Mouse (Mus musculus) neural tube, embryonic 14.5 days (tissue): ENCODE results near the gene Cnnm3. TPM values are rescaled to one million over a fixed set of nuclear protein-coding genes. Genes with fewer than 3 reads are reported as not detected.

Experiments
- ATAC-seq: fragments of 200-750 bp; cut with Nextera tagmentation; 2 replicates; pipeline ENCODE4 v1.8.0; 2017; ENCODE audit warnings: low read depth, mild to moderate bottlenecking, moderate TSS enrichment, moderate library complexity
- H3K27ac ChIP-seq: fragments of 300-500 bp; sonication (generic); 2 replicates; pipeline ENCODE4 v1.5.1; 2014; ENCODE audit warnings: low read depth, mild to moderate bottlenecking, control low read depth, low read length, moderate library complexity, mixed read lengths
- H3K27me3 ChIP-seq: fragments of 300-500 bp; sonication (generic); 2 replicates; pipeline ENCODE4 v1.6.1; 2014; ENCODE audit warnings: low read length; ENCODE audit not compliant: control insufficient read depth, insufficient read depth
- H3K36me3 ChIP-seq: fragments of 300-500 bp; sonication (generic); 2 replicates; pipeline ENCODE4 v1.6.1; 2014; ENCODE audit warnings: low read length, mixed read lengths; ENCODE audit not compliant: control insufficient read depth, insufficient read depth
- H3K4me1 ChIP-seq: fragments of 300-500 bp; sonication (generic); 2 replicates; pipeline ENCODE4 v1.6.1; 2014; ENCODE audit warnings: low read length; ENCODE audit not compliant: control insufficient read depth, insufficient read depth
- H3K4me2 ChIP-seq: fragments of 300-500 bp; sonication (generic); 2 replicates; pipeline ENCODE4 v1.6.1; 2014; ENCODE audit warnings: mild to moderate bottlenecking, low read depth, low read length, control low read depth
- H3K4me3 ChIP-seq: fragments of 300-500 bp; sonication (generic); 2 replicates; pipeline ENCODE4 v1.5.1; 2014; ENCODE audit warnings: low read depth, low read length, control low read depth, mixed read lengths
- H3K9ac ChIP-seq: fragments of 300-500 bp; sonication (generic); replicated peaks from 2 replicates; pipeline ENCODE4 v1.6.1; 2014; ENCODE audit warnings: low read depth, mild to moderate bottlenecking, control low read depth, low read length, mixed read lengths
- H3K9me3 ChIP-seq: fragments of 300-500 bp; sonication (generic); 2 replicates; pipeline ENCODE4 v1.6.1; 2016; ENCODE audit warnings: low read length; ENCODE audit not compliant: control insufficient read depth
- WGBS: fragments of 180-500 bp; shearing (Covaris S2); extraction: QIAGEN DNeasy Blood & Tissue Kit; methylation state at CpG from one replicate; pipeline ENCODE4 v1.1.7; 2014; 5-methylcytosine and 5-hydroxymethylcytosine counted together
- polyA plus RNA-seq: library from polyadenylated mRNA; unstranded; fragments of >200 nt; fragmentation: Nextera tagmentation; extraction: Ambion mirVana; gene quantifications from 2 replicates; pipeline ENCODE4 v1.2.1, GENCODE M21; 2014

Cnnm3 gene
- polyA plus RNA-seq, result 5.4 and 9.4 TPM in 2 replicates

- peak within 1 kb of the TSS; percentile 87 for H3K27ac ChIP-seq
- peak within 1 kb of the TSS; percentile 88 for H3K9ac ChIP-seq
- H3K36me3 ChIP-seq, result 0 out of 2 replicates have a peak, but pooled peaks cover 4% of the 10 kb centered on the region
- H3K27me3 ChIP-seq, result peaks cover 6% of the 10 kb centered on the region; the same call in 1 of the 2 replicates
- 2% methylated on average over 48 of the region's 51 CpGs for WGBS
- peaks cover 27% of the 10 kb centered on the region for H3K4me1 ChIP-seq
- no peaks in the 10 kb centered on the region for H3K9me3 ChIP-seq
- peak; percentile 98 for ATAC-seq
- peak within 1 kb of the TSS; percentile 70 for H3K4me3 ChIP-seq
- H3K4me2 ChIP-seq, result peak within 1 kb of the TSS; percentile 99
Measured at GRCm38 (mm10) chr1:36511289-36512021, at the start of gene Cnnm3. Cnnm3 (plus strand) TSS chr1:36511867.

- Histone ChIP-seq H3K9ac (no peak overlapping the region), H3K27me3 (no peaks in the 10 kb centered on the region), H3K9me3 (no peaks in the 10 kb centered on the region), H3K4me1 (peaks cover under 1% of the 10 kb centered on the region; the same call in 1 of the 2 replicates), H3K27ac (no peak overlapping the region), H3K4me2 (no peak overlapping the region), H3K36me3 (no peaks in the 10 kb centered on the region), H3K4me3 (no peak overlapping the region)
- no peak for ATAC-seq
- 83% methylated on average over 4 of the region's 4 CpGs for WGBS
Measured at GRCm38 (mm10) chr1:36465641-36466160, 46.0 kb upstream of the Cnnm3 start.

- Histone ChIP-seq H3K9ac (no peak overlapping the region), H3K4me1 (peaks cover 5% of the 10 kb centered on the region), H3K27me3 (no peaks in the 10 kb centered on the region), H3K36me3 (no peaks in the 10 kb centered on the region), H3K27ac (no peak overlapping the region), H3K4me2 (no peak overlapping the region), H3K9me3 (no peaks in the 10 kb centered on the region), H3K4me3 (no peak overlapping the region)
- ATAC-seq, result no peak
- WGBS, result 56% methylated on average over 5 of the region's 5 CpGs
Measured at GRCm38 (mm10) chr1:36467446-36467845, 44.2 kb upstream of the Cnnm3 start.

GRCm38 (mm10) chr1:36469811-36470444 lies 41.7 kb upstream of the Cnnm3 start:
- no peak overlapping the region for H3K9ac ChIP-seq
- H3K4me1 ChIP-seq, result peaks cover 28% of the 10 kb centered on the region
- no peak overlapping the region for H3K4me3 ChIP-seq
- H3K36me3 ChIP-seq, result no peaks in the 10 kb centered on the region
- no peak for ATAC-seq
- no peaks in the 10 kb centered on the region for H3K27me3 ChIP-seq
- 44% methylated on average over 2 of the region's 2 CpGs for WGBS
- H3K27ac ChIP-seq, result no peak overlapping the region
- H3K4me2 ChIP-seq, result no peak overlapping the region
- H3K9me3 ChIP-seq, result no peaks in the 10 kb centered on the region

GRCm38 (mm10) chr1:36471181-36472105 lies 40.2 kb upstream of the Cnnm3 start, which contains the start of gene Cnnm4:
Cnnm4 (plus strand) TSS chr1:36471620.
- WGBS, result under 1% methylated on average over 79 of the region's 98 CpGs
- Histone ChIP-seq H3K4me1 (peaks cover 42% of the 10 kb centered on the region), H3K4me2 (peak within 1 kb of the TSS; percentile 81), H3K9me3 (no peaks in the 10 kb centered on the region), H3K36me3 (no peaks in the 10 kb centered on the region), H3K27ac (peak within 1 kb of the TSS; percentile 48; the same call in 1 of the 2 replicates), H3K4me3 (peak within 1 kb of the TSS; percentile 65), H3K27me3 (no peaks in the 10 kb centered on the region), H3K9ac (peak within 1 kb of the TSS; percentile 71)
- ATAC-seq, result peak; percentile 90

GRCm38 (mm10) chr1:36472106-36472440 lies 39.6 kb upstream of the Cnnm3 start:
- Histone ChIP-seq H3K9ac (peak overlapping the region; percentile 71), H3K4me3 (peak overlapping the region; percentile 65), H3K27me3 (no peaks in the 10 kb centered on the region), H3K9me3 (no peaks in the 10 kb centered on the region), H3K4me1 (peaks cover 42% of the 10 kb centered on the region), H3K4me2 (peak overlapping the region; percentile 81), H3K27ac (no peak overlapping the region), H3K36me3 (no peaks in the 10 kb centered on the region)
- WGBS, result 15% methylated on average over 18 of the region's 18 CpGs
- ATAC-seq, result no peak; the same call in 1 of the 2 replicates

GRCm38 (mm10) chr1:36473211-36473780 lies 38.4 kb upstream of the Cnnm3 start:
- H3K9ac ChIP-seq, result no peak overlapping the region
- H3K9me3 ChIP-seq, result no peaks in the 10 kb centered on the region
- WGBS, result 84% methylated on average over 10 of the region's 10 CpGs
- H3K4me3 ChIP-seq, result no peak overlapping the region; the same call in 1 of the 2 replicates
- peaks cover 42% of the 10 kb centered on the region for H3K4me1 ChIP-seq
- H3K36me3 ChIP-seq, result no peaks in the 10 kb centered on the region
- peak overlapping the region; percentile 81 for H3K4me2 ChIP-seq
- H3K27me3 ChIP-seq, result no peaks in the 10 kb centered on the region
- ATAC-seq, result no peak
- no peak overlapping the region for H3K27ac ChIP-seq

GRCm38 (mm10) chr1:36474646-36475045 lies 37.0 kb upstream of the Cnnm3 start:
- H3K36me3 ChIP-seq, result no peaks in the 10 kb centered on the region
- H3K27me3 ChIP-seq, result no peaks in the 10 kb centered on the region
- no peaks in the 10 kb centered on the region for H3K9me3 ChIP-seq
- WGBS, result 77% methylated on average over 3 of the region's 3 CpGs
- H3K4me1 ChIP-seq, result peaks cover 42% of the 10 kb centered on the region
- no peak overlapping the region for H3K27ac ChIP-seq
- no peak overlapping the region for H3K4me3 ChIP-seq
- H3K9ac ChIP-seq, result no peak overlapping the region
- peak overlapping the region; percentile 36; the same call in 1 of the 2 replicates for H3K4me2 ChIP-seq
- ATAC-seq, result no peak
